Mouse (Mus musculus) embryo, embryonic 9.5 days (tissue): ENCODE results near the gene Apoa2.

ENCODE experiments used
- DNase-seq: peaks from one replicate; pipeline ENCODE4 v3.0.0-alpha.2; 2017; ENCODE audit errors: extremely low spot score

The Apoa2 gene

DNA sequence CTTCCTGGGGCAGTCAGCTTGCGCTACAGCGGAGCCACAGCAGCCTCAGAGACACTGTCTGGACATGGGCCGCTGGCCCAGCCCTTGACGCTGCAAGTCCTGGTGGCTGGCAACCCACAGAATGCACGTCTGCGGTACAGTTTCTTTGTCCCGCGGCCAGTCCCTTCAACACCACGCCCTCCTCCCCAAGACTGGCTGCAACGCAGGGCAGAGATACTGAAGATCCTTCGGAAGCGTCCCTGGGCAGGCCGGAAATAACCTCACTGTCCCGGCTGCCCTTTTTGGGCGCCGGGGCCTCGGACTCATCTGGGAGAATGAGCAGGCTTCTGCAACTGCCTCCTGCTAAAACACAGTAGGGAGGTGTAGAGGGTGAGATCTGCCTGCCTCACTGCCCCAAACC, 34.1 kb downstream of the Apoa2 start:
- no peak for DNase-seq

DNA sequence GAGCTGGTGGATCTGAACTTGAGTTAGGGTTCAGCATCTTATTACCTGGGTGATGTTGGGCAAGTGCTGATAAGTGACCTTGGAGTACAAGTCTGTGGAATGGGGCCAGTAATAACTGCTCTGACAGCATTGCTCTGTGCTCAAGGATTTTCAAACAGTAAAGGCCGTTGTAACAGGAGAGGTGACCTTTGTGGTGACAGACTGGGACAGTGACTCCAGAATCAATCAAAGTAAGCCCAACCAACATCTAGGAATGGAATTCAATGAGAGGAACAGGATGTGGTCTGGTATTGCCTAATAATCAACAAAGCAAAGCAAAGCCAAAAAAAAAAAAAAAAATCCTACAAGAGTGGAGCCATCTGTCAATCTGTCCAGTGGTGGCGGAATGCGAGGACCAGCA, 35.5 kb downstream of the Apoa2 start:
- DNase-seq = no peak

DNA sequence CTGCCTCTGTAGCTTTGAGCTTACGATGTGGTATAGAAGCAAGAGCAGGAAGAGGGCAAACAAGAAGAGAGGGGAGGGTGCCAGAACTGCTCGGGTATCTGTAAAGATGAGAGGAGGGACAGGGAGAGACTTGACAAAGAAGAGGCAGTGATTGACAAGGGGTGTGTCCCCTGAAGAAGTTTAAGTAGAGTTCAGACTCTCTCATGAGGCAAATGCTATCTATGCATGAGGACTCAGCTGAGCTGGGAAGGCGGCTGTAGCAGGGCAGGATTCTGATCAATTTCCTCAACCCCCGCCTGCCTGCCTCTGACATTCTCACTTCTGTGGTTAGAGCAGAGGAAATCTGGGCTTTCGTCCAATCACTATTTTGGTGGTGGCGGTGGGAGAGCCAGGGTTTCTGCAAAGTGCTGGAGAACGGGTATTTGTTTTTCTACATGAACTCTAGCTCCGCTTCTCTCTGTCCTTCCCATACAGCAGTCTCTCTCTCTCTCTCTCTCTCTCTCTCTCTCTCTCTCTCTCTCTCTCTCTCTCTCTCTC, 37.8 kb downstream of the Apoa2 start:
- DNase-seq = no peak

DNA sequence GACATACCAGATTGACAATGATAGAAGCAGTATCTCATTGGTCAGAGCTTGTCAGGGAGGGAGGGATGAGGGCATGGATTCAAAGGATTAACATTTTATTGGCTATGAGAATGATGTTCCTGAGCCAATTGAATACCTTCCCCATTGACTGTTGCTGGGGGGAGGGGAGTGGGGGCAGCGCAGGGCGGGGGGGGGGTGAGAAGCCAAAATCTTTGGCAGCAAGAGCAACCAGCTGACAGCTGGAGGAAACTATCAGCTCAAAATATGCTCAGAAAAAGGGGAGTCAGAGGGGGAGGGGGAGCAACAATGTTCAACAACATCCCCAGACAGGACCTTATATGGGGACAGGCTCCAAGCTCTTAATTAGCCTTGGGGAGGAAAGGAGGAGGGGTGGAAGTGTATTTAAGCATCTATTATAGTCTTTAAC, 38.3 kb downstream of the Apoa2 start:
- DNase-seq = no peak

DNA sequence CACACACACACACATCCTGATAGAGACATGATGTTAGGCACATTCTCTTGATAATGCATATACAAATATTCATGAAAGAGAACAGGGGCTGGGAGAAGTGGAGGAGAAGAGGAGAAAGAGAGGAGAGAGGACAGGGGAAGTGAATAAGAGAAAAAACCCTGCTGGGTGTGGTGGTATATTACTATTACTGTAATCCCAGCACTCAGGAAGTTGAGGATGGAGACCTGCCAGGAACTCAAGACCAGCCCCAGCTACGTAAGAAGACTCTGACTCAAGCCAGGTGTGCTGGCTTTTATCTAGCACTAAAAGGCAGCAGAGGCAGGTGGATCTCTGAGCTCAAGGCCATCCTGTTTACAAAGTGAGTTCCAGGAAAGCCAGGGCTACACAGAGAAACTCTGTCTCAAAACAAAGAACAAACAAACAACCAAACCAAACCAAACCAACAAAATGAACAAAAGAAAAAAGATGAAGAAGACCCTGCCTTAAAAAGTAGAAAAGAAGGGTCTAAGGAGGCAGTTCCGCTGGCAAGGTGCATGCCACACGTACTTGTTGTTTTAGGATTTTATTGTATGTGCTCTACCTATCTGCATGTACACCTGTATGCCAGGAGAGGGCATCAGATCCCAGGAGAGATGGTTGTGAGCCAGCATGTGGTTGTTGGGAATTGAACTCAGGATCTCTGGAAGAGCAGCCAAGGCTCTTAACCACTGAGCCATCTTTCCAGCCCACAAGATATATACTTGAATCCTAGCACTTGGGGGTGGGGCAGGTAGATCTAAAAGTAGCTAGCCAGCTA, 39.0 kb downstream of the Apoa2 start:
- DNase-seq = no peak

DNA sequence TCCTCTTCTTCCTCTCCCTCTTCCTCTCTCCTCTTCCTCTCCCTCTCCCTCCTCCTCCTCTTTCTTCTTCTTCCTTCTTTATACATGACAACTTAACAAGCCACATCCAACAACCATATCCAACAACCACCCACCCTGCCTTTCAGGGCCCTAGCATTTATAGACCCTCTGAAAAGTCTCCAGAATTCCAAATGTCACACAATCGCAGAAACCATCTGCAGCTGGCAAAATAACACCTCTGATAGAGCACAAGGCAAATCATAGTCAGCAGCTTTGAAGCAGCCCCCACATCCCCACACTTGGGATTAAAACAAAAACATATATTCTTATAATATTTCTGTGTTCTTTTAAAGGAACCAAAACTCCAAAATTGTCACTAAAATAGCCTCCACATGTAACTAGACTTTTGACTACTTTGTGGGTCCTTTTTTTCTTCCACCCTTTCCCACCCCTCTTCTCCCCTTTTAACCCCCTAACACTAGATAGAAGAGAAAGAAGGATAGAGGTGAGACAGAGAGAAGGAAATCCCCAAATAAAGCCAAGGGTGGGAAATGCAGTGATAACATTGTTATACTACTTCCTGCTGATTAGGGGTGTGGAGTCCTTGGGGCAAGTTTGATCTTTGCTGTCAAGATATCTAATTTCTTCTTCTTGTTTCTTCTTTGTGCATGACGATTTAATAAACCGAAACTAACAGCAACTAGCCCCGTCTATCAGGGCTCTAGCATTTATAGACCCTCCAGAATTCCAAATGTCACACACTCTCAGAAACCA, 41.3 kb downstream of the Apoa2 start:
- DNase-seq = no peak

DNA sequence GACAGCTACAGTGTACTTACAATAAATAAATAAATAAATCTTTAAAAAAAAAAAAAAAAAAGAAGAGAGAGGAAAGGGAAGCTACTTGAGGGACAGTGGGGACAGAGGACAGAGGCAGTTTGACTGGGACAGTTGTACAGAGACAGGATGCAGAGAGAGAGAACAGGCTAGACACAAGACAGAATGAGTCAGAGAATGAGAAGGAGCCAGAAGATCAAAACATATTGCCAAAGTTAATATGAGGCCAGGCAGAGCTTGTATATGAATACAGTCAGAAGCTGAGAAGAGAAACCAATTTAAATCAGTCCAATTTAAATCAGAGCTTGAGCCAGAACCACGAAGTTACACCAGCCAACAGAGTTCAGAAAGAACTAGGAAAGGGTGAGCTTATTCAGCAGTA, 43.5 kb downstream of the Apoa2 start:
- no peak for DNase-seq

DNA sequence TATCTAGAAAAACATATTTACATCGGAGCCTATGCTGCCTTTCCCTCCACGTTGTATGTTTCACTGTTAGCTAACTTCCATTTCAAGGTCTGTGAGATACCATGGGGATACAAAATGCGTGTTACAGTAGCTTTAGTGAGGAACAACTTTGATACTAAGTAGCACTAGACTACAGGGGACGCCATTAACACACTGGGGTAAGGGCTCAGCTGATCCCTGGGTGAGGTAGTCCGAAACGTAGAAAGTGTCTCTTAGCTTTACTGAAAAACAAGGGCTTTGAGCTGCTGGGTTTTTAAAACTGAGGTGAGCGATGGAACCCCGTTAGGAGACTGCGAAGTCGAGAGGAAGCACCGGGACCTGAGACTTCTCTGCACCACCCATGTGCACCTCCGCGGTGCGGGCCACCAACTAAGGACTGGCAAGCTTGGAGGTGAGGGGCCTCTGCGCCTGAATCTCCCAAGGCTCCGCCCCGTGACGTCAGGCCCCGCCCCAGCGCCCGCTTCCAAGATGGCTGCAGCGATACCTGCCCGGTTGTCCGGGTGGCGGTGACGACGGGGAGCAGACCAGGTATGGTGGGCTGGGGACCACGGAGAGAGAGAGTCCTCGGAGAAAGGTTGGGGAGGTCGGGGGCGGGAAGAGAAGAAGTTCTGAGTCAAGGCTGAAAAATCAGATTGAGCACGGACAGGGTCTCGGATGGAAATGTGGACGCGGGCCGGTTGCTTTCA, 45.2 kb downstream of the Apoa2 start, which contains the start of gene B4galt3:
TSS of gene B4galt3 (plus strand) at position 481 of the 725 bp plus-strand sequence.
- DNase-seq = peak; percentile 96

DNA sequence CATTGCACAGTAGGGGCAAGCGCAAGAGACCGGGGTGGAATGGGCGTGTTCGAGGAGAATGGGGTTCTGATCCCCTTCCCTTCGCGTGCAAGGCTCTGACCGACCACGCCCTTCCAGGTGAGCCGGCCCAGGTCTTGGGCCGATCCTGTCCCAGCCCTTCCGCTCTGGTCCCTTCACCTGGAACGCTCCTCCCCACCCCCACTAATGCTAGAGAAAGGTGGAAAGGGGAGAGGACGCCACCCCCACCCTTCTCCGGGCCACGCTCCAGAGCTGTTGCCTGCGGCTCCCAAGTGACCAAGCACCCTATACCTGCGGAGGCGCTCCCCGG, 45.7 kb downstream of the Apoa2 start:
- no peak for DNase-seq

DNA sequence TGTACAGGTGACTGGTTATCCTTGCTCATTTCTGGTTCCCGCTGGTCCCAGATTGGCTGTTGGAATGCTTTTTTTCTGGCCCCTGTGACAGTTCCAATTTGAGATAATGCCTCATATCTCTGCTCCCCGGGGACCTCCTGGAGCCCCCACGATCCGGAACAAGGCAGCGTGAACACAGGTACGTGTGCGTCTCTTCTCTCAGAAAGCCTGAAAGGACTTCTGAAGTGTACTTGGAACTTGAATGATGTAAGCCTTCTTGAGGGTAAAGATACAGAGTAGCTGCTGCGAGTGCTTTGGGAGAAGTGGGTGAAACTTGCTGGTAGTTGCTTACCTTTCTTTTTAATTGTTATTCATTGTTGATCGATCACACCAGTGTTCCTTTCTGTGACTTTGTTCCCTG, 46.3 kb downstream of the Apoa2 start:
- DNase-seq = no peak

DNA sequence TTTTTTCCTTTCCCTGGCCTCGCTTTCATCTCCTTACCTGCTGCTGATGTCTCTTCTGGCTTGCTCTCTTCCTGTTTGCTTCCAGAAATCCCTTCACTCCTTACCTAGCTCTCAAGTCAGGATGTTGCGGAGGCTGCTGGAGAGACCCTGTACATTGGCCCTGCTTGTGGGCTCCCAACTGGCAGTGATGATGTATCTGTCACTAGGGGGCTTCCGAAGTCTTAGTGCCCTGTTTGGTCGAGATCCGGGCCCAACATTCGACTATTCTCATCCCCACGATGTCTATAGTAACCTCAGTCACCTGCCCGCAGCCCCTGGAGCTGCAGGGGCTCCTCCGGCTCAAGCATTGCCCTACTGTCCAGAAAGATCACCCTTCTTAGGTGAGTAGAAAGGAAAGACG, 46.8 kb downstream of the Apoa2 start:
- DNase-seq = no peak

DNA sequence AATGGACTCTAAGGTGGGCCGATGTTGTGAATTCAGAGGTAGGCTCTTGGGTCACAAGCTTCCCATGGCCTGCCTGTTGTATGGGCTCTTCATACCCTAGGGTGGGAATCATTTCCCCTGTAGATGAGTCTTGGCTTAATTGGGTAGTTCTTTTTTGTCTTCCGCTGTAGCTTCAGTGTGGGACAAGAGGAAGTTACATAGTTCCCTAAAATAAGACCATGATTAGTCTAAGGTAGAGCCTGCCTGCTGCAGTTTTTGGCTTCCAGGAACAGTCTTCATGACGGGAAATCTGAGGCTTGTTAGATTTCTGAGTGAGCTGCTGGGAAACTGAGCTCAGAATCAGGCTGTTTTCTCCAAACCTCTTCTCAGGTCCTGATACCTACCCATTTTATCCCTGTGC, 47.2 kb downstream of the Apoa2 start:
- no peak for DNase-seq

DNA sequence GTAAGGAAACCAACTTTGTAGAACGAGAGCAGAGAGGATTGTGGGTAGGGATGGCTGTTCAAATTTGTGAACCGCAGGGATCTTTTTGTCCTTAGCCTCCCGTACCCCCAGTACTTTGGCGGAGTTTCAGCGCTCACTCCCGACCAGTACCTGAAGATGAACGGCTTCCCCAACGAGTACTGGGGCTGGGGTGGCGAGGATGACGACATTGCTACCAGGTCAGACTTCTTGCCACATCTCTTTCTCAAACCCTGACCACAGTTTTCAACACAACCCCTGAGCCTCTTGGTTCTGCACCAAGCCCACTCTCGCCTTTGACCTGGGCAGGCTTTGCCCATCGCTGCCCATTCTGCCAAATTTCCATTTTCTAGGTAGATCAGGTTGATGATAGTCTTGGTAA, 49.3 kb downstream of the Apoa2 start:
- no peak for DNase-seq

DNA sequence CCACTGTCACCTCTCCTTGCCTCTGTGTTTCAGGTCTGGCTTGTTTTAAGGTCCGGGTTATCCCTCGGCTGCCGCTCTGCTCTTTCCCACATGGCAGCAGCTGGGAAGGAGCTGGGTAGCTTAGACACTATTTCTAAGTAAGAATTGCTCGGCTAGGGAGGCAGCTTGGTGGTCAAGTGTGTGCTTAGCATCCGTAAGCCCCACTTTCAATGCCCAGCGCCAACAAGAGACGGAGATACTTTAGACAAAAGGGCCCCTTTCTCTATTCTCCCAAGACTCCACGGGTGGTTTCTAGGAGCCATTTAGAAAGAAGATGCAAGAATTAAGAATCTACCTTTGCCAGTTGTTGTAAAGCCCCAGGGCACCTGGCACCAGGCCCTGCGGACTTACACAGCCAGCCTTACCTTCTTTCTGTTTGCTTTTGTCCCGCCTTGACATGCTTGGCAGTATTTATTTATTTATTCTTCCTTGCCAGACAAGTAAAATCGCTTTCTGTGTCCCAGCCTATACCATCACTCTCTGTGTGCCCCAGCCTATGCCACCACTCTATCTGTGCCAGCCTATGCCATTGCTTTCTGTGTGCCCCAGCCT, 50.4 kb downstream of the Apoa2 start:
- no peak for DNase-seq
